Mouse (Mus musculus) layer of hippocampus, adult 18-20 months (tissue): ENCODE results near the gene Tbxas1. TPM values are rescaled to one million over a fixed set of nuclear protein-coding genes. Genes with fewer than 3 reads are reported as not detected.

Source experiments
- DNase-seq, 2 experiments: peaks; one replicate each; pipeline ENCODE4 v3.0.0; 2022; ENCODE audit warnings: low spot score in 2 of 2
- total RNA-seq, 2 experiments: library from RNA; stranded (reverse); gene quantifications; 2 replicates each; pipeline ENCODE4 v1.2.3; 2021

Tbxas1 gene
- total RNA-seq, 2 experiments from 2014 or later = 1.9 to 2.7 TPM

DNA sequence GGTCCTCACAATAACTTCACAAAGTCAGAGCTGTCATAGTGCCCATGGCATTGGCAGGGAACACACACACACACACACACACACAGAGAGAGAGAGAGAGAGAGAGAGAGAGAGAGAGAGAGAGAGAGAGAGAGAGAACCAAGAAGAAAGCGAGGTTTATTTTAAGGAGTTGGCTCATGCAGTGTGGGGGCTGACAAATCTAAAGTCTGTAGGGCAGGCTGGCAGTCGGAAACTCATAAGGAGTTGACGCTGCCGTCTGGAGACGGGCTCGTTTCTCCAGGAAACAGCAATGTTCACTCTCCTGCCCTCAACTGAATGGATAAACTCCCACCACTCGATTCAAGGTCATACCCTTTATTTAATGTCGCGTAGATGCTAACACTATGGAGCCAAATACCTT, 165.2 kb downstream of the Tbxas1 start:
- peak in 1 of 2 experiments; percentile 20 for DNase-seq

DNA sequence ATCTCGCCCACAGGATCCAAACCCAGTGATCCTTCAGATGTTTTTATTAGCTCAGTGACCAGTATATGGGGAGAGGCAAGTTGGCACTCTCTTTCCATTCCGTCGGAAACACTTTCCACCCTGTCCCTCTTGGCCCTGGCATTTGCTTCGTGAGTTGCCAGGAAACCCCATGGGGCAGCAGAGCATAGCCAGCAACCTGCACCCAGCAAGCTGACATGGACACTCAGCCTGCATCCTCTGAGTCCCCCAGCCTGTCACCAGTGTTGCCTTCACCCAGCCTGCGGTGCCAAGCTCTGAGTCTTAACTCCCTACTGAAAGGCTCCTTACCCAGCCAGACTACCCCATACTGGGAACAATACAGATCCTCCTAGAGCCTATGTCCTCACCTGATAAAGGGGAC, 173.9 kb downstream of the Tbxas1 start:
- no peak for DNase-seq

DNA sequence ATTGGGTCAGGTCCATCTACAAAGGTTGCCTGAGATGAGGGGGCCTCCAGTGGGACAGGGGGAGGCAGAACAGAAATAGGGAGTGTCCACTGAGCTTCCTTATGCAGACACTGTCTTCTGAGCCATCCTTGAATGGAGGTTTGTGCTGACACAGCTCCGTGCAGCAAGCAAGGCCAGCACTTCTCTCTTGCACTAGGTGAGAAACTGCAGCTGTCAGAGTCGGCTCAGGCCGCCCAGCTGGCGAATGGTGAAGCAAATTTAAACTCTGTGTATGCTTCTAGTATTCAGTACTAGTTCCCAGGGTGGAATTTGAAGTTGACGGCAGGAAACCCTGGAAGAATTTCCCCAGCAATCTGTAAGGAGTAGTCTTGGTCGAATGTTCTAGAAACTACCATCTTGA, 175.6 kb downstream of the Tbxas1 start:
- DNase-seq = no peak

DNA sequence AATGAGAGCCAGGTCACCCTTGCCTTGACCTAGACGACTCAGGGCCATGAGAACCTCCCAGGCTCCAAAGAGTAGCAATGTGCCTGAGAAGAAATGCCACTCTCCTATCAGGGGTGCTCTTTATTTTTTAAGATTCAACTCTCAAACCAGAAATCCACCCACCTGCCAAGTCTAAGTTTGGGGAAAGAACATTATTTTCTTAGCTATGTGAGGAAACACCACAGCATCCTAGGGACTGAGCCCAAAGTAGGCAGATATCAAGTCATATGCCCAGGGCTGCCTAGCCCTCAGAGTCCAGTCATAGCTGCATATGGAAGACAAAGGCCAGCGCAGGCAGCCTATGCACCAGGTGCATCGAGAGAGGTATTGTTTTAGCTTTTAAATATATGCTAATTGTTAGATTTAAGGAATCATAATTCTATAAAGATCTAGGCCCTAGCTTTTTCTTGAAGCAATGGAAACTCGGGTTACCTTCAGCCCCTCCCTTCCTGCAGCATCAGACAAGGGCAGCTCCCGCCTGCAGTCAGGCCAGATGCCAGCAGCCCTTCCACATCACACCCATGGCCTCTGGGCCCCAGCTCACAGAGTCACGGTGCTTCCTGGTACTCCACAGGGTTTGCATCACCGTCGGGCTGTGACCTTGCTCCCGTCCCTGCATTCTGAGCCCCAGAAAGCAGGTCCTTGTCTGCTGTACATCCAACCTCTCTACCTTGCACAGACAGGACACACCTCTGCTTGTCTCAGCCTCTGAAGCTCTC, 176.8 kb downstream of the Tbxas1 start:
- no peak for DNase-seq

DNA sequence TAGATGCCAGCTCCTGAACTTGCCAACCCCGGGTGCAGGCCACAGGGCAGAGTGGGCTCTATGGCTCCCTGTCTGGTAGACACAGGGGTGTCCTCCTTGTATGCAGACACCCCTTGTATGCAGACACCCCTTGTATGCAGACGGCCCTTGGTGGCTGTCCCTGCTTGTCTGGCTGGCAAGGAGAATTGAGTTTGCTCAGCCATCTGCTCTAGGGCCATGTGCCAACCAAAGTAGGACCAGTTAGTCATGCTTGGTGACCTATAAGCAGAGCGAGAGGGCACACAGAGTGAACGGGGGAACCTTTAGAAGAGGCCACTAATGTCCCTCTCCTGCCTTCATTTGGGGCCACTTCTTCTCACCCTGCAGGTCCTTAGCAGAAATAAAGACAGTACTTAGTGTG, 177.4 kb downstream of the Tbxas1 start:
- DNase-seq = no peak

DNA sequence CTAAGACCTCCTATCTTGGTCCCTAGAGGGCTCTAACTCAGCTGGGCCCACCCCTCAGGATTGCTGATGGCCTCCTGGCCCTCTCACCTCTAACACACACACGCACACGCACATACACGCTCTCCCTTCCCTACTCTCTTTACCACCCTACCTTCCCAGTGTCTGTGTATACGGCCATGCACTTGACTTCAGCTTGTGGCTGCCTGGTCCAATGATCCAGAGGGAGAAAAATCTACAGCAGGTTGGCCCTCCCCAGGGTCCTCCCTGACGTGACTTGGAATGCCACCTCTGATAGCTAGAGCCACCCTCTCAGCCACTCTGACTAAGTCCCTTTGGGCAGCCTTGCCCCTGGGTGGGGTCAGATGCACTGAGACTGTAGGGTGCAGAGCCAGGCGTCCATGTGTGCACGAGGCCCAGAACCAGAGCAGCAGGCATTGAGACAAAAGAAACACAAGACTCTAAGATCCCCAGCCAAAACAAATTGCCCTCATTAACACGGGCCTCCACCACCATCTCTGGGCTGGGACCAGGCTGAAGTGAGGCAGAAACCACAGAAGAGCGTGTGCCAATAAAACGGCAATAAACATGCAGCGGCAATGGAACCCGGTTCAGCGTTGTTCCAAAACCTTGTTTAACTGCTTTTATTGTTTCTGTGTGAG, 179.1 kb downstream of the Tbxas1 start:
- DNase-seq = no peak

DNA sequence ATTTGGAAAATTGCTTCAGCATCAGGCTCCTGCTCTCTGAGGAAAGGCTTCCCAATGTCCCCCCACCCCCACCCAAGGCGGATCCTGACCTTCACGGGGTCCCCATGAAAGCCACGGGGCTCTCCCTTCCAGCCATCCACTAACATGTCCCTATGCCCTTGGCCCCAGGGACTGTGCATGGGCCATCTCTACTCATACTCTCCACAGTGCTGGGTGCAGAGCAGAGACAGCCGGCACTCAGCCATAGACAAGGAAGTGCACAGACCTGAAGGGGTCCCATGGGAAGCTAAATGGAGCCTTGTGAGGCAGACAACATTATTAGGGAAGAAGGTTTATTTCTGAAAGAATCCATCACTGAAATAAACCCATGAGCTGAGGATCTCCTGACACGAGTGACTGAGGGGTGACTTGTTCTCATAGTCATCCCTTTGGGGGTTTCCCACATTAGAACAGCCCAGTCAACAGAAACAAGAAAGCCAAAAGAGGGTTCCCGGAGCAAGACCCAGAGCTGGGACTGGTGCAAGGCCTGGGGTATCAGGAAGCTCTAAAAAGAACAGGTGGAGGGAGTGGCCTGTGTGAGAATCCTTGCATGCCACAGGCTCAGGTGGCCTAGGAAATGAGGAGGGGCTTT, 179.8 kb downstream of the Tbxas1 start:
- no peak for DNase-seq

DNA sequence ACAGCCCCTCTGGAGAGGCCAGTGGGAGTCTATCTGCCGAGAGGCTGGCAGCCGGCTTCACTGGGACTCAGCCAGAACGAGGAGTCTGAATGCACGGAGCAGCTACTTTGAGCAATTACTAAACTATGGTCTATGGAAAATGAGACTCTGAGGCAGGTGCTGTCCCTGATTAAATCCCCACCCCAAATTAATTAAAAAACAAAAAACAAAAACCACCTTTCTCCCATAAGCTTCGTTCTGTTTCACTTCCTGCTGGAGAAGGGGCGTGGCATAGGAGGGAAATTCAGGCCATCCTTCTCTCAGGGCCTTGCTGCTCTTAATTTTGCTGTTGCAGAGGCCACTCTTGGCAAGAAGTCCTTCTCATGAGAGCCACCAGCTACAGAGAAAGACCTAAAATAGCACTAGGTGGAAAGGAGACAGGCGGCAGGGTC, 180.6 kb downstream of the Tbxas1 start:
- DNase-seq = no peak

DNA sequence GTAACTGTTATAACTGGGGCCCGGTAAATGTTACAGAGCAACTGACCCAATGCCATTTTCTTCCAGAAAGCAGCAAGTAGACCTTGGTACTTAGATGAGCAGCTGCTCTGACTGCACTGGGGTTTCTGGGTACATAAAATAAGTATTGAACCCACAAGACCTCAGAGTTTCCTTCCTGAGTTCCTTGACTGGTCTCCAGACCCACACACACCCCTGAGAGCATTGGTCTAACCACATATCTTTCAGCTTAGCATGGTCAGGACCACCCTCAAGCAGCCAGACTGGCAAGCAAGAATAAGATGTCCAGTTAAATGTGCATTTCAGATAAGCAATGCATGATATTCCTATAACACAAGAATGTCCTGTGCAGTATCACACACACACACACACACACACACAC, 182.0 kb downstream of the Tbxas1 start:
- no peak for DNase-seq

DNA sequence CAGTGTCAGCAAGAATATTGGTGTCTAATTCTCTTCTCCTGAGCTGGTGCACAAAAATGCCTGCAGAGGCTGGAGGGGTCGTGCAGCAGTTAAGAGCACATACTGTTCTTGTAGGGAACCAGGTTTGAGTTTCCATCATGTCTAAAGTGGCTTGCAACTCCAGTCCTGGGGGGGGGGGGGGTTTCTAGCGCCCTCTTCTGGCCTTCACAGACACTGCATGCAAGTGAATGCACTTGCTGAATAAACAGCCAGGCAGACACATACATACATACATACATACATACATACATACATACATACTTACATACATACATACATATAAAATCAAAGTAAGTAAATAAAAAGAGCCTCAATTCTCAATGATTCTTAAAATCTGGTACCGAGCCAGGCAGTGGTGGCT, 183.2 kb downstream of the Tbxas1 start:
- DNase-seq = no peak

DNA sequence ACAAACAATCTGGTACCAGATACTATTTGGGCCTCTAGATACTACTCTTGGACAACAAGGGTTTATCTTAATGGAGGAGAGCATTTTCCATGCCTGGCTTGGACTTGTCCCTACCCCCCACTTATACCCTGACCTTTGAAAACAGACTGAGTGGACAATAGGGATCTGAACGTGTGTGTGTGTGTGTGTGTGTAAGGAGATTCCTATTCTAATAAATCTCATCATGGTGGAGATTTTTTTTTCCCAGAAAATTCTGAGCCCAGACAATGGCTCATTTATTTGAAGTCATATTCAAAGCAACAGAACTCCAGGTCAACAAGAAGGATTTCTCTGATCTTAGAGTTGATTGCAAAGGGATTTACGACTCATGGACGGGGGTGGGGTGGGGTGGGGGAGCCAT, 183.7 kb downstream of the Tbxas1 start:
- no peak for DNase-seq

DNA sequence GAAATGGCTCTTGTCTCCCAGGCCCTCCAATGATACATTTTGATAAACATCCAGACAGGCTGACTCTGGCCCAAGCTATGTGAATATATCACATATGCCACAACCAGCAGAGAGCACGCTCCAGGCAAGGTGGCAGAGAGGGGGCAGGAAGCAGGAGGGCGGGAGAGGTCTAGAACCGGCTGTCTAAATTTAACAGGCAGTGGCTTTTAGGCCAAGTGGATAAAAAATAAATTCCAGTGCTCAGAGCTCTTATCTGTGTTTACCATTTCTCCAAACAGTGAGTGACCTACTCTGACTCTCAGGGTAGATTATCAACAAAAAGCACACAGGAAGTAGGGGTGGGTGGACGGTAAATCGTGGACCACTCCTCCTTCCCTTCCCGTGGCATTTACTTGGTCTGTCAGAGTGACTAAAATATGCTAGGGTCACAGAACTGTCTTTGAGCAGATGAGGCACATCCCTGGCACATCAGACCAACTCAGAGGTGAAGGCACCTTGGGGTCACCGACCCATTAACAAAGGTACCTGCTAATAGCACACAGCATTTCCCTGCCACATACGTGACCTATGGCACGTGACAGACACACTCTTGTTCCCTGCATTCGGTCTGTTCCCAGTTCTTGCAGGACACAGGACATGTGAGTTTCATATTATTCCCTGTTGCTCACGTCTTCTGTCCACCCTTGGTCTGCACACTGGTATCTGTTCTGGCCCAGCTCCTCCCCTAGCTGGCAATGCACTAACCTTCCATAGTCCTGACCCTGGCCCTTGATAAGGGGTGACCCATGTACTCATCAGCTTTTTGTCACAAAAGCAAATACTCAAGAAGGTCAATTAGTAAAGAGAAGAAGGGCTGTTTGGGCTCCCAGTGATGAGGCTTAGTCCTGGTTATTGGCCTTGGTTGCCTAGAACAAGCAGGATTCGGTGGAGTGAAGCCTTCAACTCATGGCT, 184.6 kb downstream of the Tbxas1 start:
- no peak for DNase-seq

DNA sequence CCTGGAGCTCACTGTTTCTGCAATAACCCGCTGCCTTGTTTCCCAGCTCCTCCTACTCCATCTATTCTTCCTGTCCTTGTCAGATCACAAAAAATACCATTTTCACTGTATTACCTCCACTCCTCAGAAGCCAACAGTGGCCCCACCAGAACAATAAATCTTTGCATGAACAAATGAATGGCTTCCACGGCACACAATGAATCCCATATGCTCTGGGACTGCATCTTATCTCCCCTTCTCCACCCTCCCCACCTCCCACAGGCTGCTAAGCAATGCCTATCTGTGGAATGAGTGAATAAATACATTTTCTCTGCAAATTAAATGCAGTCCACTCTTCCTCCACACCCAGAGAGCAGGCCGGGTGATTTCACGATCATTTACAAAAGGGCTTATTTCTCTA, 186.0 kb downstream of the Tbxas1 start:
- DNase-seq = no peak

DNA sequence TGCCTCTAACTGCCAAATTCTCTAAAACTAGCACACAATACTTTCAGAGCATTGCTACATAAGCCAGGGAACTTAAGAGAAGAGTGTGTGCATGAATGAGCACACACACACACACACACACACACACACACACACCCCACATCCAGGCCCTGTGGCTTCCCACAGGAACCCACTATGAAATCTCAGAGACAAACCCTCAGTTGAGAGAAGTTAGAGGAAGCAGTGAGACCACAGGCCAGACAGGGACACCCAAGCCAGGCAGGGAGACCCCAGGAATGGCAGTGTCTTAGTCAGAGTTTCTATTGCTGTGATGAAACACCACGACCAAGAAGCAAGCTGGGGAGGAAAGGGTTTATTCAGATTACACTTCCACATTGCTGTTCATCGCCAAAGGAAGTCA, 188.3 kb downstream of the Tbxas1 start:
- DNase-seq = no peak

DNA sequence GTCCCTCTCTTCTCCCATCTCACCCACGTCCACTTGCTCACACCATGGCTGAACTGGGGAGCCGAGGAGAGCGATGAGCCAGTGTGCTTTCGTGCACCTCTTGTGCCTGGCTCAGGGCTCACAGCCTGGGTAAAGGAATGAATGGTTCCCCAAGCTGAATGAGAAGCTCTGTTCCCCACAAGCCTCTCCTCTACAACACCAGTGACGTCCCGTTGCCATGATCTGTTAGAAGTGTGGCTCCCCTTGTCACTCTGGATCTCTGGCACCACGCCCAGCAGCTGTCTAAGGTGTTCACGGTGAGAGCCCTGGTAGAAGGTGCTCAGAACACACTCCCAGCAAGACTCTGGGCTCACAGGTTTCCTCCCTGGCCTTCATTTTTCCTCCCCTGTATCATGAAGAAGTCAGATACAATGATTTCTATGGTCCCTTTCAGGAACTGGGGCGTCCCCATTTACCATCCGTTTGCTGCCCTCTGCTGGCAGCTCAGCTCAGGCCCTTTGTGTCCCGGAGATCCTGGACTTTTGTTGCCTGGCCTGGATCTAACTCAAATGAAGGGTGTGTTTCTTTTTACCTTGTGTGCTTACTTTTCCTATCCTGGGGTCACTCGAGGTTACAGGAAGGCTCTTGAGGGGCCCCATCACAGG, 191.9 kb downstream of the Tbxas1 start:
- peak; percentile 66 to 90 for DNase-seq

DNA sequence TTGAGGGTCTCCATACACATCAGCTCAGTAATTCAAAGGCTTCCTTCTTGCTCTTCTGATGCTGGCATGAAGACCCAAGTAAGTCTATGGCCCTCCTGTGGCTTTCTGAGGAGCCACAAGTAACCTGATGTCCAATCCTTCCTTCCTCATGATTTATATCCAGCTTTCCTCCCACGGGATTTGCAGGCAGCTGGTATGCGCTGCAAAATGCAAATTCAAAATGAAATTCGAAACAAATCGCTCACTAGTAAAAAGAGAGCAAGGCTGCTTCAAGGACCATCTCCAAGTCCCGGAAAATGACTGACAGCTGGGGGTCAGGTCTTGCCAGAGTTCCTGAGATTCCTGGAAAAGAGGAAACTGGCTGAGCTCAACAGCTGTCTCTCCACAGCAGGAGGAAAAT, 197.5 kb downstream of the Tbxas1 start:
- peak; percentile 30 to 33 for DNase-seq

DNA sequence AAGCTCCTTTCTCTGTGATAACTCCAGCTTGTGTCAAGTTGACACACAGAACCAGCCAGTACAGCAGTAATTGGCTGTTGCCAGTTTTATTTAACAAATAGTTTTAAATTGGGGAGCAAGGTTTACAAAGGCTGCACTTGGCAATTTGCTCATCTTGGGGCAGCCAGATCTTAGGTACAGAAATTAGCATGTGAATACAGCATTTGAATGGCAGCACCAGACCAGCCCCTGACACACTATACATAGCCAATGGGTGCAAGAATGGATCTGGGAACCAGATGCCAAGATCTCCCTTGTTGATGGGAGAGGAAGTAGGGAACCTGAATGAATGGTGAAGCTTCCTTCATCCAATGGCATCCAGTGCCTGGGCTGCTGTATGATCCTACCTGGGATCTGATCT, 199.0 kb downstream of the Tbxas1 start:
- no peak for DNase-seq

DNA sequence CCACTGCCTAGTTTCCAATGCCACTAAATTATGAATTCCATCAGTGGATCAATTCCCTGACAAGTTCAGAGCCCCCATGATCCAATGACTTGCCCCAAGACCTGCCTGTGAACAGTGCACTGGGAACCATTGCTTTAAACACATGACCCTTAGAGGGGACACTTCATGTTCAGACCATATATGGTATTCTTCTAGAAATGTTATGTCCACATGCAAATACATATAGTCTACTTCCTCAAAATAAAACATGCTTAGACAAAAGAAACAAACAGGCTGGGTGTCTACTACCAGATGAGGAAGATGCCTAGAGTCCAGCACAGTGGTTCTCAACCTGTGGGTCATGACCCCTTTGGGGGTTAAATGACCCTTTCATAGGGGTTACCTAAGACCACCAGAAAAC, 201.3 kb downstream of the Tbxas1 start:
- no peak for DNase-seq

DNA sequence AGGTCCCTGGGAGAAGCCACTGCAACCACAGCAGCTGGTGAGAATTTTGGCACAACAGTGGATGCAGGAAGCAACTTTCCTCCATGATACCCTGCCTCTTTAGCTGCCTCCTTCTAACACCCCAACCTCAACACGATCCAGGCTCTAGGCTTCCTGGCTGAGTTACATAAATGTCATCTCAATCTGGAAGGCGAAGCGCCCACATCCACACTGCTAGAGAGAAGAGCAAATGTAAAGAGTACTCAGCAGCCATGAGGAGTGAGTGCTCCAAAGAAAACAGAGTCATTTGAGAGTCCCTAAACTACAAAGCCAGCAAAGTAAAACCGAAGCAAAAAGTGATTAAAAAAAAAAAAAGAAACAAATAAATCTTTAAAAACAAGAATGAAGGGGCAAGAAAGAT, 229.4 kb downstream of the Tbxas1 start:
- DNase-seq = no peak

DNA sequence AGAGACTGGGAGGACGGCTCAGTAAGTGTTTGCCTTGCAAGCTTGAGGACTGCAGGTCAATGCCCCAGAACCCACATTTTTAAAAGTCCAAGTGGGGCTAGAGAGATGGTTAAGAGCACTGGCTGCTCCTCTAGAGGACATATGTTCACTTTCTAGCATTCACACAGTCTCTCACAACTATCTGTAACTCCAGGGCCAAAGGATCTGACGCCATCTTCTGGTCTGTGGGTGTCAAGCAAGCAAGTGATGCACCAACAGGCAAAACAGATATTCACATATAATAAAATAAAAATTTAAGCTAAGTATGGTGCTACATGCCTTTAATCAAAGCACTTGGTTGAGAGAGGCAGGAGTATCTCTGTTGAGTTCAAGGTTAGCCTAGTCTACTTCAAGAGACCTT, 231.6 kb downstream of the Tbxas1 start:
- no peak for DNase-seq

DNA sequence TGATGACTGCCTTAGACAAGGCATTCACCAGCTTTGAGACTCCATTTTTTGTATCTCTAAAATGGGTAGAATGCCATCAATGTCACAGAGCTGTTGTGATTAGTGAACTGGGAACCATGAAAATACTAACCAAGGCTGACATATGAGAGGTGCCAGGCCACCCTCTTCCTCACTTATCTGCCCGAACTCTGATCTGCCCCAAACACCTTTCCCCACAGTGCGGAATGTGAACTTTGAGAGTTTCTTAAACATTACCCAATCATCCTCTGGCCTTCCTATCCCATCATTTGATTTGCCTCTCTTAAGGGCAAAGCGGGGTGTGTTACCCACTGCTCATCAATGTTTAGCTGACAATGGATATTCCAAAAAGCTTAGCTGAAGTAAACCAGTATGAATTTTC, 237.5 kb downstream of the Tbxas1 start:
- DNase-seq = no peak
